Mouse (Mus musculus): ENCODE measurements around the gene Echdc2. TPM values are rescaled to one million over a fixed set of nuclear protein-coding genes. Genes with fewer than 3 reads are reported as not detected.
A peak's percentile ranks its signal among the peaks of the same experiment; 100 is the strongest.
"Not testable (repeated sequence)": the region's sequence is repeated elsewhere in the genome, so short reads cannot be mapped to it uniquely, and the experiment has no call there.

Gene Echdc2
- 10 to 100 TPM; 32.5 to 34.2 TPM for total RNA-seq (2021)

DNA sequence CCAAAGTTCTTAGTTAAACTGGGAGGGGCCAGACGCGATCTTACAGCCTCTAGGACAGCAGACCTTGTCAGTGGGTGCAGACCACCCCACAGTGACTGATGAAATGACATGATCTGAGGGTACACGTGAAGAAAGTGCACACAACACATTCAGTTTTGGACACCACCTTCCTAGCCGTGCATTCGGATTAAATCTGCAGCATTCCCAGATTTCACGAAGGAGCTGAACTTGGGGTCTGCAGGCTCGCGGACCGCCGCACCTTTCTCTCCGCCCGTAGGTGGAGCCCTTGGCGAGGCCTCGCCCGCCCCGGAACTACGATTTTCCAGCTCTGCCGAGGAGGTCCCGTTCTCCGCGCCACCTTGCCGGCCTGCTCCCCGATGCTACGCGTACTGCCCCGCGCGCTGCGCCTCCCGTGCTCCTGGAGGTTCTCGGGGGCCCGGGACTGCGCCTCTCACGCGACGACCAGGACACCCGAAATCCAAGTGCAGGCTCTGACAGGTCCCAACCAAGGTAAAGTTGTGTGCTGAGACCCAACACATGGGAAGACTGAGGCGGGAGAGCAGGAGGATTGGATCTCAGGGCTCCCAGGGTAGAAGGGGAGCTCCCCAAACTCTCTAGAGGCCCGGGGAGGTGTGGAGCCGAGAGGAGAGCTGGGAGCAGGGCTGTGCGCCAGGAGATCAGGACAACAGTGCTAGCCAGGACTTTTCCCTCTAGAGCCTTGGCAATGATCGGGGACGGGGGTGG is at the start of gene Echdc2:
TSS of gene Echdc2 (plus strand) at position 286 of the 744 bp plus-strand sequence.
- DNase-seq = peak; percentile 56 to 62
- intact Hi-C loops (cut with DNase I) = loop anchor here (5.0 kb wide), 1 partner anchor 162 kb away; the partner anchor contains the start of gene Coa7

DNA sequence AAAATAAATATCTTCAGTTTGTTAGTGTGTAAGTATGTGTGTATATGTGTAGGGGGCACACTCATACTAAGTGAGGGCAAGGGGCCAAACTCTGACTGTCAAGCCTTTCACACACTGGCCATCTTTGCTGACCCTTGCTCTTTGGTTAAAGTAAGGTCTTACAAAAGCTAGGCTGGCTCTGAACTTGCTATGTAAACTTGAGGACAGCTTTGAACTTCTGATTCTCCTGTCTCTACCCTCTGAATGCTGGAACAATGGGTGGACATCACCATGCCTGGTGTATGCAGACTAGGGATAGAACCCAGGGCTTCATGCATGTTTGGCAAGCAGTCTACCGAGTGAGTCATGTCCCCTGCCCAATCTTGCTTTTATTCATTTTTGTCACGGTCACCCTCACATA is 48.8 kb upstream of the Echdc2 start:
- DNase-seq = no peak
- intact Hi-C loops (cut with DNase I) = loop anchor here (5.0 kb wide), 2 partner anchors 44 to 174 kb away; no protein-coding TSS in a partner anchor

DNA sequence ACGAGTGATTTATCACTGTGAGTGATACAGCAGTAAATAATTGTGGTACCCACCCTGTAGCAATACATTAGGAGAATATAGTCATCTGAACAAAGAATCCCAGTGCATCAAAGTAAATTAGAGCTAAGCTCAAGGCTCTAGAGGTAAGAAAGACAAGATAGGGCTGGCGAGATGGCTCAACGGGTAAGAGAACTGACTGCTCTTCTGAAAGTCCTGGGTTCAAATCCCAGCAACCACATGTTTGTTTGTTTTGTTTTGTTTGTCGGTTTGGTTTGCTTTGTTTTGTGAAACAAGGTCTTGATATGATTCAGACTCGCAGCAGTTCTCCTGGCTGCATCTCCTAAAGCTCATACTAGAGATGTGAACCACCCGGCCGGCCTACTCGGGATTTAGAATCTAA is 47.7 kb upstream of the Echdc2 start:
- intact Hi-C loops (cut with DNase I) = loop anchor here (5.0 kb wide), 2 partner anchors 45 to 175 kb away; no protein-coding TSS in a partner anchor
- peak; percentile 9 to 23 for DNase-seq

DNA sequence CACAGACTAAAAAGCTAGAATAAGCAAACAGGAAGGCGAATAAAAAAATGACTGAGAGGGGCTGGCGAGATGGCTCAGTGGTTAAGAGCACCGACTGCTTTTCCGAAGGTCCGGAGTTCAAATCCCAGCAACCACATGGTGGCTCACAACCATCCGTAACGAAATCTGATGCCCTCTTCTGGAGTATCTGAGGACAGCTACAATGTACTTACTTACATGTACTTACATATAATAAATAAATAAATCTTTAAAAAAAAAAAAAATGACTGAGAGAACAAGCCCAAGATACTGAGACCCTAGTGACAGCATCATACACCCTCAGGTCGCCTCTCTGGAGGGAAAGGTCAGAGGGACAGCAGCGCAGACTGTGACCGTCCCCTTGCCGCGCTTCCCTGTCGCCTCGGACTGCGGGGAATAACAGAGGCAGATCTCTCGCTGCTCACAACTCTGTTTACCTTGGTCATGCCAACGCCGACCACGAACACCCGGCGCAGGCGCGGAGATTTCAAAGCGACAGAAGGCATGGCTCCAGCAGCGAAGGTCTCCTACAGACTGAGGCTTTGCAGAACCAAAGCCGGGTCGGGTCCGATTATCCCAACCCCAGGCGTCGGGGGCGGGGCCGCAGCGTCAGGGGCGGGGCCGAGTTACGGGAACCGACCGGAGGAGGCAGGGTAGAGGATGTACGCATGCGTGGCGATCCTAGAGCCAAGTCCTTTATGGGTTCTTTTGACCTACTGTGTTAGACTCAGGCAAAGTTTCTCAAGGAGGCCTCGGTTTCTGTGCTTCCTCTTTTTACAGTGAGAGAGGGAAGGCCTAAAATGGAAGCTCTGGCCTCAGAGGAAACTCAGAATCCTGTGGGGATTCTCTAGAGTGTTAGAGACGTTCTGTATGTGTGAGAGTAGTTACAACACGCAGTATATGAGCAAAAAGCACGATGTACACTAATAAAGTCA is 47.0 kb upstream of the Echdc2 start:
- intact Hi-C loops (cut with DNase I) = loop anchor here (5.0 kb wide), 2 partner anchors 46 to 176 kb away; no protein-coding TSS in a partner anchor
- peak; percentile 95 to 96 for DNase-seq

DNA sequence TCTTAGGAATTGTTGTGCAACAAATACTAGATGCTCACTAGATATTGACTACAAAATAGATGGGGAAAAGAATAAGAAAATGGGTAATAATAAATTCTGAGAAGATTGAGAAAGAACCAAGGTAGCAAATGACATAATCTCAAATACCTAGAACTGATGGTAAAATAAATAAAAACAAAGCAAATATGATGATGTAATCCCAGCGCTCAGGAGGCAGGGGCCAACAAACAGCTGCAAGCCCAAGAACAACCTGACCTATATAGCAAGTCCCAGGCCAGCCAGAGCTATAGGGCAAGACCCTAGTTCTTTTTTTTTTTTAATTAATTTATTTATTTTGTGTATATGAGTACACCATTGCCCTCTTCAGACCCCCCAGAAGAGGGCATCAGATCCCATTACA is 41.1 kb upstream of the Echdc2 start:
- intact Hi-C loops (cut with DNase I) = no loop called here

DNA sequence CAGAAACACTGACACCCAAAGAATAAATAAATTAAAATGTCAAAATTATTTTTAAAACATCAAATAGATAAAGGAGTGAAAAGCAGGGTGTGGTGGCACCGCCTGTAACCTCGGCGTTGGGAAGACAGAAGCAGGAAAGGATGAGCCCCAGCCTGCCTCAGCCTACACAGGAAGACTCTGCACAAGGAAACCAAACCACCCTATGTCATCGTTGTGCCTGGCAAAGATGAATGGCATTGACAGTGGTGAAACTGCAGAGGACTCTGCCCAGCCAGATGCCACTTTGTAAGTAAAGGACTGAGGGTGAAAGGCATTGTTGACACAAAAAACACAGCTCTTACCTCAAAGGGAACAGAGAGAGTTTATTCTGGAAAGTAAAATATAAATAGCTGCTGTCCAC is 39.0 kb upstream of the Echdc2 start:
- DNase-seq = no peak
- intact Hi-C loops (cut with DNase I) = no loop called here

More for the DNA sequence above, 41.1 kb upstream of the Echdc2 start:
- DNase-seq = no peak

DNA sequence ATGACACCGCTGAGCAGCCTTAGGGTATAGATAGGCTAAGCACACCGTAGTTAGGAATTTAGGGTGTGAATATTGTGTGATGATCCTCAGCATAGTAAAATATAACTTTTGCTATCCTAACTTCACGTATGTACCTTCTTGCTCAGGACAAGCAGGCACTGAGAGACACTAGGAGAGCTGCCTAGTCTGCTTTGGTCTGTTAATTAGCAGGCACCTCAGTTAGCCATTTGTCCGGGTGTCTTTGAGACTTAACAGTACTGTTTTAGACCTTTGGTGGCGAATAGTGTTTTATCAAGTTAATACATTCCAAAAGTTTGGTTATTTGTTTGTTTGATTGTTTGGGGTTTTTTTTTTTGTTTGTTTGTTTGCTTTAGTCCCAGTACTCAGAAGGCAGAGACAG is 37.7 kb upstream of the Echdc2 start:
- DNase-seq = no peak
- intact Hi-C loops (cut with DNase I) = no loop called here

DNA sequence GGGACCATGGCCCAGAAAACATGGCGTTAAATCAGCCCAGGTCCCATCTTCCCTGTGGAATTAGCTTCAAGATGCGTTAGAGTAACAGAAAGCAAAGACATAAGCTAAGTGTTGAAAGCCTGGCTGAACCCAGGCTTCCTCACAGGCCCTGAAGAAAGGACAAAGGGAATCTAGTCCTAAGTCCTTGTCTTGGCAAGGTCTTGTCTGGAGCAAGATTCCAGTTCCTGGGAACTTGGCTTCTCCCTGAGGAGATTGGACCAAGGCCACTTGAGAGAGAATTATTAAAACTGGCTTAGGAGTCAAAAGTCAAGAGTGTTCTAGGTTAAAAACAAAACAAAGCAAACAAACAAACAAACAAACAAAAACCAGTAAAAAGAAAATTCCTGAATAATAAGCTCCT is 36.9 kb upstream of the Echdc2 start:
- intact Hi-C loops (cut with DNase I) = no loop called here
- peak in 1 of 2 experiments; percentile 8 for DNase-seq

DNA sequence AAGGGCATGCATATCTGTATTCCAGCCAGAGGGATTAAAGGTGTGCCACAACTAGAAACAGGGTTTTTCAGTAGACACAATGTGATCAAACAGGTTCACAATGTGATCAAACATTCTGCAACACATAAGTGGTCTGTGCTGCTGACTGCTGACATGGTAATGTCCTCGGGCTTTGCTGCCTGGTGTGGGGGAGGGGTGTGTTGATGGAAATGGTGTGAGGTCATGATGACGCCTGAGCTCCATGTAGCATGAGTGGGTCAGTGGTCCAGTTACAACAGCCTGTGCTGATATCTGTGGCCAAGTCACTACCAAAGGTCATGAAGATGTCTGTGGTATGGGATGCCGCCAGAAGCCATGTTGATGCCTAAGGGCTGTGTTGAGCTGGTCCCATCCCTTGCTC is 34.8 kb upstream of the Echdc2 start:
- intact Hi-C loops (cut with DNase I) = no loop called here

DNA sequence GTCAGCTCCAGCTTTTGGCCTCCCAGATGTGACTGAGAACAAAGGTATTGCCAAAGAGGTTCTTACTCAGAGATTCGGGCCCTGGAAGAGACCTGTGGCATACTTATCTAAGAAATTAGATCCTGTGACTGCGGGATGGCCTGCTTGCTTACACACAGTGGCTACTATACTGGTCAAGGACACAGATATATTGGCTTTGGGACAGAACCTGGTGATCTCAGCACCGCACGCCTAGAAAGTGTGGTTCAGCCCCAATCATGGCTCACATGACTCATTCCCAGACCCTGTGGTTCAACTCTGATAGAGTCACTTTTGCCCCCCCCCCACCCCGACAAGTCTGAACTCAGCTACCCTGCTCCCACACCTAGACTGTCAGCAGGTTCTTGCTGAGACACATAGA is 28.3 kb upstream of the Echdc2 start:
- intact Hi-C loops (cut with DNase I) = no loop called here
- no peak for DNase-seq

More for the DNA sequence above, 34.8 kb upstream of the Echdc2 start:
- DNase-seq = no peak

DNA sequence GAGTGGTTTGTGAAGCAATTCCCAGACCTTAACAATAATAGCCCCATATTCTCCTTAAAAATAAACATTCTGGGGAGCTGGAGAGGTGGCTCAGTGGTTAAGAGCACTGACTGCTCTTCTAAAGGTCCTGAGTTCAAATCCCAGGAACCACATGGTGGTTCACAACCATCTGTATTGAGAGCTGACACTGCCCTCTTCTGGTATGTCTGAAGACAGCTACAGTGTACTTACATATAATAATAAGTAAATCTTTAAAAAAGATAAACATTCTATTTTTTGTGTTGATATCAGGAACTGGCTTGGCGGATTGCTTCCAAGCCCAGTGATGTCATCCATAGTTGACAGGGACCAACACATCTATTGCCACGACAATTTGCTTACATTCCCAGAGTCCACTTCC is 22.1 kb upstream of the Echdc2 start:
- DNase-seq; intact Hi-C loops (cut with DNase I): not testable (repeated sequence)

DNA sequence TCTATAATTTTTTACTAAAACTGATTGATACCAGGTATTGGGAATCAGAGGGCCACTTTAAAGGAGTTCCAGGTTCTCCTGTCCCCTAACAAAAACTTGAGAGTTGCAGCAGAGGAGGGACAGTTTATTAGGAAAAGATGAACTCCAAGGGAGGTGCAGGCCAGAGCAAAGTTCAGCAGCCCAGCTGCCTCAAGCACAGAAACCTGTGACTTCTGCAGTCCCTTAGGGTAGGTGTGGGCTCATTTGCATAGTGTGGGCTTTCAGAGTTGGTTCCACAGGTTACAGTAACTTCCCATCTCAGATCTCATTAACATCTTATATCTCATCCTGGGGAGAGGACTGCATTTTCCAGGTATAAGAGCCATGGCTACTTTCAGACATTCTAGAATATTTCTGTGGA is 21.5 kb upstream of the Echdc2 start:
- intact Hi-C loops (cut with DNase I) = no loop called here
- no peak for DNase-seq

DNA sequence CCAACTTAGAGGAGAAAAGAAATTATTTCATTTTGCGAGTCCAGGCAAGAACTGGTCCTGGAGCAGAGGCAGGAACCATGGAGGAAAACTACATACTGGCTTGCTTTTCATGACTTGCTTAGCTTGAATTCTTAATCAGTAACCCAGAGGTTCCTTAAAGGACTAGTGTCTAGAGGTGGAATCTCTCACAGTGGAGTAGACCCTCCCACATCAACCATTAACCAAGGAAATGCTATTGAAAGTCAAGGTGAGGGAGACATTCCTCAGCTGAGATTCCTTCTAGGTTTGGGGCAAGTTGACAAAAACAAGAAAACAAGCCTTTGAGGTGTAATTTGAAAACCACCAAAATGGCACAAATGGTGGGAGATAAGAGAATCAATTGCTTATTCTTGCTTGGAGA is 20.4 kb upstream of the Echdc2 start, which contains the start of gene Scp2:
TSS of gene Scp2 (minus strand) at position 119 of the 400 bp plus-strand sequence.
- intact Hi-C loops (cut with DNase I) = no loop called here
- DNase-seq = no peak

DNA sequence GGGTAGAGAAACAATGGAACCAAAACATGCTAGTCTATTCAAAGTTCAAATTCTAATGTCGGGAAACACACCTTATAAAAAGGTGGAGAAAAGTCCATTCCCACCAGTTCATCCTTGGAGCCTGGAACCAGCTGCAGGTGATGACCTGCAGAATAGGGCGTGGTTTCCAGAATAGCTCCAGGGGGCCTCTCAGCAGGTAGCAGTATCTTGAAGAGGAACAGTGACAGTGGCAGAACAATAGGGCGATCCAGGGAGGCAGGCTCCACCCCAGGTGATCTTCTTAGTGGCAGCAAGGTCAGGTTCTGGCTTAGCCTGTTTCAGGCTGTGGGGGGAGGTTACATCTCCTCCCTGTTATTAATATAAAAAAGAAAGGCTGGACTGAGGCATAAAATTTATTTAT is 19.7 kb upstream of the Echdc2 start:
- DNase-seq; intact Hi-C loops (cut with DNase I): not testable (repeated sequence)

DNA sequence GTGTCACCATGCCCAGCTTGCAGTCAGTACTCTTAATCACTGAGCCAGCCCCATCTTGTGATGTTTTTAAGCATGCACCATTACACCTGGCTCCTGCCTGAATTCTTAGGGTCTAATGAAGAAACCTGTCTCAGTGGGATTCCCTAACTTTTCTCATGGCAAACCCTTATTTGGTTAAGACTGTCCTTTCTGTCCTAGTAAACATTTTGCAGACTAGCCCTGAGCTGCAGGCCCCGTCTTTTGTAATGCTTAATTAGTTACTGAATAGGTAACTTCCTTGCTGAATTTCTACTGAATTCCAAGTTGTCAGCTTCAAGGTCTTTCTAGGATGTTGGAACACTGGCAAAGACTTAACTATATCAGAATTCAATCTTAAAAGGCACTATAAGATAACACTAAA is 10.1 kb upstream of the Echdc2 start:
- intact Hi-C loops (cut with DNase I); DNase-seq: not testable (repeated sequence)

DNA sequence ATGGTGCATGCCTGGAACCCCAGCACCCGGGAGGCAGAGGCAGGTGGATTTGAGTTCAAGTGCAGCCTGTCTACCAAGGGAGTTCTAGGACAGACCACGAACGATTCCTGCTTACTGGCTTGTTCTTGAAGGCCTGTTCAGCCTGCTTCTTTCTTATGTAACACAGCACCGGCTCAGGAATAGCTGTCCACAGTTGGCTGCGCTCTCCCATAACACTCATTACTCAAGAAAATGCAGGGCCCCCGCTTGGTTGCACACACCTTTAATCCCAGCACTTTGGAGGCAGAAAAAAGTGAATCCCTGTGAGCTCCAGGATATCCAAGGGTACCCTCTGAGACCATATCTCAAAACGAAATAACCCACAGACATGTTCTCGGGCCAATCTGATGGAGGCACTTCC is 3.3 kb upstream of the Echdc2 start:
- intact Hi-C loops (cut with DNase I) = no loop called here
- DNase-seq = no peak

DNA sequence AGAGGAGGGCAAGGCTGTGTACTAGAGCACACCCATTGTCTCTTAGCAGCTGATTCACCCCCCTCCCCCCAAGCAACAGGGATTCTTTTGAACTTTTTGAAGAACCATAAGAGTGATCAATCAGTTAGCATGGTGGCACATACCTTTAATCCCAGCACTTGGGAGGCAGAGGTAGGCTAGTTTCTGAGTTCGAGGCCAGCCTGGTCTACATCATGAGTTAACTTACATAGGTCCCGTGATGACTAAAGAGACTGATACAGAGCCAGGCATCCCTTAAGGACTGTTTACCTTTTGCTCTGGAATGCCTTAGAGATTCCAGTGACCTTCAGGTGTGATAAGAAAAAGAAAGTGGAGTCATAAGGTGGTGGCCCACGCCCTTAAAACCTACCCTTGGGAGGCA is 1.9 kb upstream of the Echdc2 start:
- intact Hi-C loops (cut with DNase I) = no loop called here
- DNase-seq = no peak

DNA sequence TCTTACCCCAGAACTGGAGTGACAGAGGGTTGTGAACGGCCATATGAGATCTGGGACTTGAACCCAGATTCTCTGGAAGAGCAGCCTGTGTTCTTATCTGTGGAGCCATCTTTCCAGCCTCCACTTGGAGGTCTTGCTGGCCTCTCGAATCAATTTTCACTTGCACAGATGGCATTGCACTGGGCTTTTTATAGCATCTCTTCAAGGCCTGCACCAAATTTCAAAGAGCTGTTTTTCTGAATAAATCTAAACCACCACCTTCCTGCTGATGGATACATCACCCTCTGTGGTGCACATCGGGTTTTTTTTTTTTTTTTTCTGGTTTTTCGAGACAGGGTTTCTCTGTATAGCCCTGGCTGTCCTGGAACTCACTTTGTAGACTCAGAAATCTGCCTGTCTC is 1.6 kb downstream of the Echdc2 start:
- DNase-seq = no peak
- intact Hi-C loops (cut with DNase I) = loop anchor here (5.0 kb wide), 1 partner anchor 160 kb away; the partner anchor contains the start of gene Coa7

DNA sequence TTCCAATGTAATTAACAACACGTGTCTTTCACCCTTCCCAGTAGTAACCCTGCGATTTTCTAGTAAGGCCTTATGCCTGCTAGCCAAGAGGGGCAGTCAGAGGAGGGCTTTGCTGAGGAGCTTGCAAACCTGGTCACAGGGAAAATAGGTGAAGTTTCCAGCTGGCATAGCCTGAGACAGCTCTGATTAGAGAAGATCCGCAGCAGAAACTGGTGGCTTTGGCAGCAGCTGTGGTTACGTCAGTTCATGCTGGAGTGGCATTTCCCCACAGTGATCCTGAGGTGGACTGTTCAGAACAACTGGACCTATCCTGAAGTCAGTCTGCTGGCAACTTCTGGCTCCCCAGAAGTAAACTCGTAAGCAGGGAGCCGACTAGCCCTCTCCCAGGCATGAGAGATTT is 2.8 kb downstream of the Echdc2 start:
- intact Hi-C loops (cut with DNase I) = loop anchor here (5.0 kb wide), 1 partner anchor 159 kb away; the partner anchor contains the start of gene Coa7
- no peak for DNase-seq

DNA sequence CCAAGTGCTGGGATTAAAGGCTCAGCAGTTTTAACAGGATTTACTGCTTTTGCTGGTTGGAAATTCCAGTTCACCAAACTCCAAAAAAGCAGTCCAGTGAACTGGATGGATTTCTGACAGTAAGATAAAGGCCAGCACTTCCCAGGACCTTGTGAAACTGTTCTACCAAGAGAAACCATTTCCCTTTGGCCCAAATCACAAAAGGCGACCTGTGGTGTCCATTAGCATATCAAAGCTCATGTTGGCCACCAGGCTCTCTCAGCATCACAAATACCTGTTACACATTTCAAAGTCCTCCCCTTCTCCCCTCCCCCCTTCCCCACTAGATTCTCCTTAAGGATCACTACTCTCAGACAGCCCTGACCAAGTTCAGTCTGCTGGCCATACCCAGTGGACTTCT is 17.0 kb downstream of the Echdc2 start:
- no peak for DNase-seq
- intact Hi-C loops (cut with DNase I) = no loop called here

DNA sequence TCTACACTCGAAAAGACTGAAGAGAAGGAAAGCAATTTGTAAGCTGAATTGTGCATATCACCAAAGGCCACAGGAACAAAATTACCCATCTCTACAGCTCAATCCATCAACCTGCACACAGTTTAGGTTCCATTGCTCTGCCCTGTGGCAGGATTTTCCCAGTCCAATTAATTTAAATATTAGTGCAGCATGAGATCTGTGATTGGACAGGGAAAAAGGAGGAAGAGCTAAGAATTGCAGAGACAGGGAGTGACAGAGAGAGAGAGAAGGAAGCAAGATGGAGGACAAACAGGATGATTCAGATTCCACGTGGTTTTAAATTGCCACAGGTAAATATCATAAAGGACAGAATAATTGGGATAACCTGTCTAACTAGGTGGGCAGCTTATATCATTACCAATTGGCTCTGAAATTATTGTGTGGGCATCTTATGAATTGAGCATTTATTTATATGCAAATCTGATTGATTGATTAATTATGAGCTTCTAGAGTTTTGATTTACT is 27.6 kb downstream of the Echdc2 start:
- intact Hi-C loops (cut with DNase I) = no loop called here

More for the DNA sequence above, 27.6 kb downstream of the Echdc2 start:
- no peak for DNase-seq
